Mouse (Mus musculus) MEL (cell line): ENCODE results near the gene Clec1a.

Source experiments
- CTCF ChIP-seq, 3 experiments: IDR thresholded peaks in 2 of 3; conservative IDR thresholded peaks in 1 of 3; 2 replicates each; pipeline ENCODE4 v1.5.1; 2011 to 2012; ENCODE audit warnings: low read length in 3 of 3, low read depth in 2 of 3, mild to moderate bottlenecking in 2 of 3, improper control_type of control experiment in 1 of 3, inconsistent platforms in 1 of 3, mixed read lengths in 1 of 3, moderate library complexity in 1 of 3; ENCODE audit not compliant: control insufficient read depth in 1 of 3, insufficient read depth in 1 of 3, poor library complexity in 1 of 3, severe bottlenecking in 1 of 3
- ELF1 ChIP-seq: IDR thresholded peaks from 2 replicates; pipeline ENCODE4 v1.6.1; 2014; ENCODE audit warnings: low read depth, mild to moderate bottlenecking, inconsistent platforms, low read length, improper control_type of control experiment, moderate library complexity
- EP300 ChIP-seq, 2 experiments: IDR thresholded peaks; 2 replicates each; pipeline ENCODE4 v1.6.1; 2011; ENCODE audit warnings: improper control_type of control experiment in 2 of 2, low read length in 2 of 2, low read depth in 1 of 2, mild to moderate bottlenecking in 1 of 2
- GABPA ChIP-seq: IDR thresholded peaks from 2 replicates; pipeline ENCODE4 v1.6.1; 2012; ENCODE audit warnings: low read depth, mild to moderate bottlenecking, inconsistent platforms, low read length, improper control_type of control experiment, moderate library complexity
- GATA1 ChIP-seq: IDR thresholded peaks from 2 replicates; pipeline ENCODE4 v1.6.1; 2011; ENCODE audit warnings: low read depth, low read length, improper control_type of control experiment
- HCFC1 ChIP-seq: IDR thresholded peaks from 2 replicates; pipeline ENCODE4 v1.6.1; 2012; ENCODE audit warnings: low read depth, mild to moderate bottlenecking, inconsistent platforms, low read length, improper control_type of control experiment, moderate library complexity
- KAT2A ChIP-seq: conservative IDR thresholded peaks from 2 replicates; pipeline ENCODE4 v1.6.1; 2012; ENCODE audit warnings: low read depth, low read length, improper control_type of control experiment, inconsistent platforms
- MAFK ChIP-seq: IDR thresholded peaks from 2 replicates; pipeline ENCODE4 v1.6.1; 2011; ENCODE audit warnings: low read depth, mild to moderate bottlenecking, low read length, improper control_type of control experiment, borderline replicate concordance
- MAX ChIP-seq: IDR thresholded peaks from 2 replicates; pipeline ENCODE4 v1.6.1; 2011; ENCODE audit warnings: low read length, improper control_type of control experiment
- POLR2A ChIP-seq, 2 experiments: IDR thresholded peaks; 2 replicates each; pipeline ENCODE4 v1.6.1; 2011 to 2012; ENCODE audit warnings: low read length in 2 of 2, mild to moderate bottlenecking in 2 of 2, control low read depth in 1 of 2, improper control_type of control experiment in 1 of 2, low read depth in 1 of 2, moderate library complexity in 1 of 2; ENCODE audit not compliant: control insufficient read depth in 1 of 2, insufficient read depth in 1 of 2, poor library complexity in 1 of 2
- RCOR1 ChIP-seq: IDR thresholded peaks from 2 replicates; pipeline ENCODE4 v1.6.1; 2012; ENCODE audit warnings: low read depth, mild to moderate bottlenecking, inconsistent platforms, low read length, improper control_type of control experiment
- USF2 ChIP-seq, 2 experiments: IDR thresholded peaks; 2 replicates each; pipeline ENCODE4 v1.6.1; 2011 to 2012; ENCODE audit warnings: improper control_type of control experiment in 2 of 2, low read length in 2 of 2, borderline replicate concordance in 1 of 2, inconsistent platforms in 1 of 2, low read depth in 1 of 2, mild to moderate bottlenecking in 1 of 2; ENCODE audit not compliant: insufficient read depth in 1 of 2

DNA sequence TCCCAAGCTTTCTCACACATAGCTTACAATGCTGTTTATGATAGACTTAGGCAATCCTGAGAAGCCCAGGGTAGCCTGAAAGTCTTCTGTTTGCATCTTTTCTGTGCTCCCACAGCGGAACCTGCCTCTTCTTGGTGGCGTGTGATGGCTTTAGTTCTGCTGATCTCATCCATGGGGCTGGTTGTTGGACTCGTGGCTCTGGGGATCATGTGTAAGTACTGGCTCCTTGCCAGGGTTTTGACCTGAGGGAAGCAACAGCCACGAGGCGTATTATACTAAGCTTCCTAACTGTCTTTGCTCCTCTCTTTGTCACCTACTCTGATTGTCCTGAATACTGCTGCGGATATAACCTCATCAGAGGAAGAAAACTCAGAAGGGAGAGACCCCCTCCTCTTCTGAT, 51.9 kb downstream of the Clec1a start:
- TF ChIP-seq CTCF (IDR thresholded peaks at IDR 0.05 in 2 of 3, conservative IDR thresholded peaks at IDR 0.05 in 1 of 3; ENCODE audit: control insufficient read depth in 1 of 3, insufficient read depth in 1 of 3, low read depth in 2 of 3, low read length in 3 of 3, poor library complexity in 1 of 3, severe bottlenecking in 1 of 3), result no peak
- TF ChIP-seq HCFC1, result no peak
- no peak for TF ChIP-seq MAX
- no peak for TF ChIP-seq GATA1
- no peak for TF ChIP-seq MAFK
- no peak for TF ChIP-seq GABPA
- no peak for TF ChIP-seq ELF1
- no peak for TF ChIP-seq RCOR1
- no peak for TF ChIP-seq KAT2A
- no peak for TF ChIP-seq EP300 (IDR thresholded peaks at IDR 0.05; ENCODE audit: low read depth in 1 of 2, low read length in 2 of 2)
- TF ChIP-seq POLR2A (IDR thresholded peaks at IDR 0.05; ENCODE audit: control insufficient read depth in 1 of 2, insufficient read depth in 1 of 2, low read depth in 1 of 2, low read length in 2 of 2, poor library complexity in 1 of 2), result no peak
- TF ChIP-seq USF2 (IDR thresholded peaks at IDR 0.05; ENCODE audit: borderline replicate concordance in 1 of 2, insufficient read depth in 1 of 2, low read depth in 1 of 2, low read length in 2 of 2), result no peak
